Mouse (Mus musculus): ENCODE measurements around the gene Rara.

DNA sequence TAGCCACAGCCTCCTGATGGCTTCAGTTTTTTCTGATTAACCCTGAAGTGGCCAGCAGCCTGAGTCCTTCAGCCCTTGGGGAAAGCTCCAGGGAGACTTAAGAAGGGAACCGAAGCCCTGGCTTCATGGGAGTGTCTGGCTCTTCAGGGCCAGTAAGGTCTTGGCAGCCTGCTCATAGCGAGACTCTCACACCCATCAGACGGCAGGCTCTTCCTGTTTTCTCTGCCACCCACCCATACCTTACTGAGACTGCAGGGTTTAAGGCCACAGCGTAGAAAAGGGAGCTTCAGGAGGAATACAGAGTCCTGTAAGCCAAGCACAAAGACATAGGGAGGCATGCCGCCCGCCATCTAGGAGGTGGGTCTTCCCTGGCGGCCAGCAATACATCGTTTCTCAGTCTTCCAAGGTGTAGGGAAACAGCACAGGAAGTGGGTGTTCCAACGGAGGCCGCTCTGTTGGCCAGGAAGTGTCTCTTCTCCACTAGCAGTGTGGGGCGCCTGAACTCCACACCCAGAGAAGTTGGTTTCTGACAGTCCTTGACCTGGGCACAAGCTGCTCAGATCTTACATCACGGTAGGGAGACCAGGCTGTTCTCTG, 27.0 kb upstream of the Rara start:
- no peak for TF ChIP-seq CTCF (IDR thresholded peaks at IDR 0.05; ENCODE audit: borderline replicate concordance, insufficient read depth, low read length)
- no peak for TF ChIP-seq POLR2A (IDR thresholded peaks at IDR 0.05; ENCODE audit: low read depth, low read length)
